Mouse (Mus musculus) kidney, postnatal 0 days (tissue): Measurements from ENCODE around the gene Gm20388. TPM values are rescaled to one million over a fixed set of nuclear protein-coding genes. Genes with fewer than 3 reads are reported as not detected.

Experiments used
- ATAC-seq: fragments of 200-750 bp; cut with Nextera tagmentation; replicated peaks from 2 replicates; pipeline ENCODE4 v1.8.0; 2017; ENCODE audit warnings: low read depth, moderate number of reproducible peaks, moderate TSS enrichment, moderate library complexity; ENCODE audit not compliant: low FRiP score
- DNase-seq: peaks from one replicate; pipeline ENCODE4 v3.0.0-alpha.2; 2016; ENCODE audit warnings: low spot score
- H3K27ac ChIP-seq: fragments of 300-500 bp; sonication (generic); 2 replicates; pipeline ENCODE4 v1.5.1; 2014; ENCODE audit warnings: mild to moderate bottlenecking
- H3K27me3 ChIP-seq: fragments of 300-500 bp; sonication (generic); 2 replicates; pipeline ENCODE4 v1.6.1; 2014; ENCODE audit warnings: low read length, mixed read lengths; ENCODE audit not compliant: insufficient read depth
- H3K36me3 ChIP-seq: fragments of 300-500 bp; sonication (generic); 2 replicates; pipeline ENCODE4 v1.6.1; 2014; ENCODE audit warnings: low read length, mixed read lengths; ENCODE audit not compliant: insufficient read depth
- H3K4me1 ChIP-seq: fragments of 300-500 bp; sonication (generic); replicated peaks from 2 replicates; pipeline ENCODE4 v1.6.1; 2014; ENCODE audit warnings: antibody characterized with exemption, low read length, mixed read lengths; ENCODE audit not compliant: insufficient read depth
- H3K4me2 ChIP-seq: fragments of 300-500 bp; sonication (generic); 2 replicates; pipeline ENCODE4 v1.6.1; 2014; ENCODE audit warnings: mild to moderate bottlenecking, low read length, moderate library complexity, mixed read lengths
- H3K4me3 ChIP-seq: fragments of 300-500 bp; sonication (generic); replicated peaks from 2 replicates; pipeline ENCODE4 v1.5.1; 2014; ENCODE audit warnings: low read depth, low read length
- H3K9ac ChIP-seq: fragments of 300-500 bp; sonication (generic); 2 replicates; pipeline ENCODE4 v1.6.1; 2014; ENCODE audit warnings: low read depth, low read length
- H3K9me3 ChIP-seq: fragments of 300-500 bp; sonication (generic); replicated peaks from 2 replicates; pipeline ENCODE4 v1.6.1; 2016; ENCODE audit warnings: low read length, inconsistent platforms, mixed read lengths
- CTCF ChIP-seq: IDR thresholded peaks from 2 replicates; pipeline ENCODE4 v1.5.1; 2016; ENCODE audit warnings: antibody characterized with exemption, low read depth, mild to moderate bottlenecking, moderate library complexity
- WGBS: fragments of 180-500 bp; shearing (Covaris S2); extraction: QIAGEN DNeasy Blood & Tissue Kit; methylation state at CpG from one replicate; pipeline ENCODE4 v1.1.7; 2014; 5-methylcytosine and 5-hydroxymethylcytosine counted together
- polyA plus RNA-seq: library from polyadenylated mRNA; unstranded; fragments of >200 nt; fragmentation: Nextera tagmentation; extraction: Ambion mirVana; gene quantifications from 2 replicates; pipeline ENCODE4 v1.2.1, GENCODE M21; 2015

Gm20388 gene
- polyA plus RNA-seq, 1 experiment from 2014 or later: not detected

GRCm38 (mm10) chr8:123290679-123291078, 3380.0 kb downstream of the Gm20388 start:
- WGBS: 96% methylated on average over 8 of the region's 8 CpGs
- Histone ChIP-seq H3K27me3 (no peaks in the 10 kb centered on the region), H3K4me1 (no peaks in the 10 kb centered on the region), H3K27ac (no peak overlapping the region), H3K4me3 (no peak overlapping the region), H3K36me3 (peaks cover 7% of the 10 kb centered on the region; the same call in 1 of the 2 replicates), H3K9ac (no peak overlapping the region), H3K9me3 (no peaks in the 10 kb centered on the region), H3K4me2 (no peak overlapping the region)
- DNase-seq: no peak
- no peak for ATAC-seq
- no peak for TF ChIP-seq CTCF

GRCm38 (mm10) chr8:123291716-123292115, 3381.1 kb downstream of the Gm20388 start:
- Histone ChIP-seq H3K27me3 (no peaks in the 10 kb centered on the region), H3K27ac (no peak overlapping the region), H3K9me3 (no peaks in the 10 kb centered on the region), H3K4me1 (no peaks in the 10 kb centered on the region), H3K36me3 (0 out of 2 replicates have a peak, but pooled peaks cover 6% of the 10 kb centered on the region), H3K9ac (no peak overlapping the region), H3K4me2 (no peak overlapping the region), H3K4me3 (no peak overlapping the region)
- no peak for TF ChIP-seq CTCF
- WGBS: 92% methylated on average over 8 of the region's 8 CpGs
- ATAC-seq (no peak), DNase-seq (no peak)

DNA sequence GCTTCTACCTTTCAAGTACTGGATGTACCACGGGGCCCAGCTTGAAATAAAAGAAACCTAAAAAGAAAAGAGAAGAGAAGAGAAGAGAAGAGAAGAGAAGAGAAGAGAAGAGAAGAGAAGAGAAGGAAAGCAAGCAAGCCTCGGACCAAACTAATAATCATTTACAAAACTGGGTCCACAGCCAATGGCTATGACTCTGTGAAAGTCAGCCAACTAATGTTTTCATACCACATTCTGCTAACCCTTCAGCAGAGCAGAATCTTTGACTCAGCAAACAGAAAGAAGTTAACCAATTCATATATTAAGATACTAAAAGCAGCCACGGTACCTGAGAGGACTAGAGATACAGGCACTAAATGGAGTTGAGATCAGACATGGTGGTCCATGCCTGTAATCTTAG, 3381.6 kb downstream of the Gm20388 start:
- 87% methylated on average over 3 of the region's 3 CpGs for WGBS
- 0 out of 2 replicates have a peak, but pooled peaks cover 6% of the 10 kb centered on the region for H3K36me3 ChIP-seq
- no peaks in the 10 kb centered on the region for H3K27me3 ChIP-seq
- no peak overlapping the region for H3K4me2 ChIP-seq
- H3K4me3 ChIP-seq: no peak overlapping the region
- H3K9ac ChIP-seq: no peak overlapping the region
- TF ChIP-seq CTCF: no peak
- H3K27ac ChIP-seq: no peak overlapping the region
- ATAC-seq: no peak
- H3K4me1 ChIP-seq: no peaks in the 10 kb centered on the region
- no peaks in the 10 kb centered on the region for H3K9me3 ChIP-seq
- DNase-seq: no peak

DNA sequence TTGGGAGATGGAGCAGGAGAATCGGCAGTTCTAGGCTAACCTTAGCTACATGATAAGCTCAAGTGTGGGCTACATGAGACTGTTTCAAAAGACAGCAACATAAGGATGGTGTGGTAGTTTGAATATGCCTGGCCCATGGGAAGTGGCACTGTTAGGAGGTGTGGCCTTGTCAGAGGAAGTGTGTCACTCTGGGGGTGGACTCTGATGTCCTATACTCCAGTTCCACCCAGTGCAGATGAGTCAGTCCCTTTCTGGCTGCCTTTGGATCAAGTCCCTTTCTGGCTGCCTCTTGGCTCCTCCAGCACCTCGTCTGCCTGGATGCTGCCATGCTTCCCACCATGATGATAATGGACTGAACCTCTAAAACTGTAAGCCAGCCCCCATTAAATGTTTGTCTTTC, 3382.1 kb downstream of the Gm20388 start:
- H3K9me3 ChIP-seq: no peaks in the 10 kb centered on the region
- no peaks in the 10 kb centered on the region for H3K4me1 ChIP-seq
- H3K36me3 ChIP-seq: 0 out of 2 replicates have a peak, but pooled peaks cover 6% of the 10 kb centered on the region
- TF ChIP-seq CTCF: no peak
- no peak overlapping the region for H3K4me3 ChIP-seq
- DNase-seq: no peak
- 76% methylated on average over 2 of the region's 2 CpGs for WGBS
- H3K27me3 ChIP-seq: no peaks in the 10 kb centered on the region
- no peak overlapping the region for H3K4me2 ChIP-seq
- no peak overlapping the region for H3K27ac ChIP-seq
- H3K9ac ChIP-seq: no peak overlapping the region
- ATAC-seq: no peak

DNA sequence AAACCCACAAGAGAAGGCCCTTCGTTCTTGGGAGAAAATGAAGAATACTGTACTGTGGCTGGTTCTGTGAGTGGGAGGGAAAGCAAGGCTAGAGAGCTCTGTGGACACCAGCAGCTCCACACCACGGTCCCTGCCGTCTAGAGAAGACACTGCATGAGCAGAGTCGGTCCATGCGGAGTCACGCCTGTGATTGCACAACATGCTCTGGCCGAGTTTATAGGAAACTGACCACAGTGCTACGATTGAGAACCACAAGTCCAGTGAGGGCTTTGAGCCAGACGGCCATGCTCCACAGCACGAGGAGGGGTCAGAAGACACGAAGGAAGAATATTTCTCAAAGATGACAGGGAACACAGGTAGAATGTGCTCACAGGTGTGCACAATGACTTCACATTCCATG, 3387.7 kb downstream of the Gm20388 start:
- no peak for TF ChIP-seq CTCF
- no peaks in the 10 kb centered on the region for H3K27me3 ChIP-seq
- no peak overlapping the region for H3K4me2 ChIP-seq
- H3K27ac ChIP-seq: no peak overlapping the region
- WGBS: 92% methylated on average over 11 of the region's 11 CpGs
- ATAC-seq (no peak), DNase-seq (no peak)
- H3K9ac ChIP-seq: no peak overlapping the region
- H3K4me3 ChIP-seq: no peak overlapping the region
- no peaks in the 10 kb centered on the region for H3K4me1 ChIP-seq
- no peaks in the 10 kb centered on the region for H3K9me3 ChIP-seq
- H3K36me3 ChIP-seq: 0 out of 2 replicates have a peak, but pooled peaks cover 3% of the 10 kb centered on the region

- Histone ChIP-seq H3K4me2 (no peak overlapping the region), H3K4me1 (no peaks in the 10 kb centered on the region), H3K9ac (no peak overlapping the region), H3K9me3 (no peaks in the 10 kb centered on the region), H3K27ac (no peak overlapping the region), H3K27me3 (no peaks in the 10 kb centered on the region), H3K4me3 (no peak overlapping the region), H3K36me3 (no peaks in the 10 kb centered on the region)
- no peak for DNase-seq
- ATAC-seq: no peak
- 70% methylated on average over 4 of the region's 4 CpGs for WGBS
- peak; percentile 31 for TF ChIP-seq CTCF
These were observed 3398.1 kb downstream of the Gm20388 start for GRCm38 (mm10) chr8:123308738-123309137.
